19 mouse cellular contexts compared by ENCODE assay signal in the genomic region with DNA sequence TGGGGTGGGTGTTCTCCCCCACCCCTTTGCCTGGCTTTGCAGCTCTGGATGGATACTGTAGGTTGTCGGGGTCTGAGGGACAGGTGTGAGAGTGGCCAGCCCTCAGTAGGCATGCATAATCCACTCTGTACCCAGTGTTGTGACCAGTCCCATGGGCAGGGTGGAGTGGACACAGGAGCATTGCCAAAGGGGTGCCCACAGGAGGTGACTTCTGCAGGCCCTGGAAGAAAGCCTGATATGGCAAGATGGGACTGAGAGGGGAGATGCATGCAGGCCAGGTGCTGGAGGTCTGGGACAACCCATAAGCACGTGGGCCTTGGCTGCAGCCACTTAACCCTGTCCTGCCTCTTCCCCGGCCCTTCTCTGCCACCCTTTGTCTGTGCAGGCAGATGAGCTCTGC. TPM values are rescaled to one million over a fixed set of nuclear protein-coding genes. Genes with fewer than 3 reads are reported as not detected.
DNase-seq lines count a peak whose midpoint lies in the region; ATAC-seq lines count a peak whose summit lies in the region.
"Had no signal": no experiment of that assay in that cellular context is flagged by ENCODE, and none has a peak within 500 bp of the region (broad histone marks: within the 10 kb centered on the region; RNA-seq: fewer than 3 reads in every experiment).

No protein-coding gene starts in this region.

- H3K9me3 ChIP-seq in heart, embryonic 10.5 days: no peaks in the 10 kb centered on the region
- no peaks in the 10 kb centered on the region for H3K9me3 ChIP-seq in midbrain, embryonic 11.5 days (ENCODE audit: control insufficient read depth, low read length)
- no peaks in the 10 kb centered on the region for H3K9me3 ChIP-seq in midbrain, embryonic 16.5 days (replicated peaks; ENCODE audit: control insufficient read depth, low read length, poor library complexity, severe bottlenecking)
- H3K9me3 ChIP-seq in liver, embryonic 16.5 days (replicated peaks; ENCODE audit: control insufficient read depth, low read length): no peaks in the 10 kb centered on the region
- H3K9me3 ChIP-seq: embryonic facial prominence, embryonic 12.5 days; forebrain, embryonic 15.5 days; intestine, embryonic 15.5 days had no signal

- ATAC-seq in midbrain, embryonic 11.5 days (ENCODE audit: low FRiP score): no peak
- ATAC-seq in midbrain, embryonic 16.5 days: no peak
- ATAC-seq in liver, embryonic 16.5 days (ENCODE audit: low read depth): no peak
- ATAC-seq: activated CD4-positive, CD25-positive, alpha-beta regulatory T cell, adult 4 months; forebrain, embryonic 15.5 days; intestine, embryonic 15.5 days; Patski had no signal

- no peak overlapping the region for H3K4me2 ChIP-seq in midbrain, embryonic 11.5 days
- no peak overlapping the region for H3K4me2 ChIP-seq in midbrain, embryonic 16.5 days (ENCODE audit: low read length)
- H3K4me2 ChIP-seq in liver, embryonic 16.5 days (ENCODE audit: low read depth, low read length): peak overlapping the region; percentile 46; the same call in 1 of the 2 replicates
- H3K4me2 ChIP-seq: embryonic facial prominence, embryonic 12.5 days; forebrain, embryonic 15.5 days; hindbrain, embryonic 14.5 days; intestine, embryonic 15.5 days had no signal

- H3K9ac ChIP-seq in midbrain, embryonic 11.5 days (ENCODE audit: low read length): no peak overlapping the region
- no peak overlapping the region for H3K9ac ChIP-seq in midbrain, embryonic 16.5 days (ENCODE audit: low read depth, low read length)
- no peak overlapping the region; the same call in 1 of the 2 replicates for H3K9ac ChIP-seq in liver, embryonic 16.5 days (ENCODE audit: low read depth, low read length)
- H3K9ac ChIP-seq: embryonic facial prominence, embryonic 12.5 days; forebrain, embryonic 15.5 days; hindbrain, embryonic 14.5 days; intestine, embryonic 15.5 days had no signal

- H3K36me3 ChIP-seq in heart, embryonic 10.5 days: no peaks in the 10 kb centered on the region
- H3K36me3 ChIP-seq in midbrain, embryonic 11.5 days (ENCODE audit: control insufficient read depth, insufficient read depth, low read length): no peaks in the 10 kb centered on the region
- H3K36me3 ChIP-seq in midbrain, embryonic 16.5 days (ENCODE audit: control insufficient read depth, insufficient read depth, low read length): no peaks in the 10 kb centered on the region
- H3K36me3 ChIP-seq in liver, embryonic 16.5 days (ENCODE audit: control insufficient read depth, insufficient read depth): no peaks in the 10 kb centered on the region
- H3K36me3 ChIP-seq: embryonic facial prominence, embryonic 12.5 days; forebrain, embryonic 15.5 days; intestine, embryonic 15.5 days had no signal

- H3K27ac ChIP-seq in heart, embryonic 10.5 days: 0 out of 2 replicates have a peak overlapping the region, but pooled peaks have one; percentile 26
- no peak overlapping the region for H3K27ac ChIP-seq in midbrain, embryonic 11.5 days (ENCODE audit: low read depth, low read length)
- H3K27ac ChIP-seq in midbrain, embryonic 16.5 days (ENCODE audit: low read length): no peak overlapping the region
- H3K27ac ChIP-seq in liver, embryonic 16.5 days (ENCODE audit: low read length): no peak overlapping the region
- H3K27ac ChIP-seq: embryonic facial prominence, embryonic 12.5 days; forebrain, embryonic 15.5 days; hindbrain, embryonic 14.5 days; intestine, embryonic 15.5 days had no signal

- H3K4me1 ChIP-seq in heart, embryonic 10.5 days: peaks cover 14% of the 10 kb centered on the region
- no peaks in the 10 kb centered on the region for H3K4me1 ChIP-seq in midbrain, embryonic 11.5 days (ENCODE audit: control insufficient read depth, insufficient read depth, low read length)
- H3K4me1 ChIP-seq in midbrain, embryonic 16.5 days (ENCODE audit: control insufficient read depth, insufficient read depth, low read length): no peaks in the 10 kb centered on the region
- H3K4me1 ChIP-seq in liver, embryonic 16.5 days (ENCODE audit: control insufficient read depth, low read depth, low read length): peaks cover 13% of the 10 kb centered on the region
- H3K4me1 ChIP-seq: embryonic facial prominence, embryonic 12.5 days; forebrain, embryonic 15.5 days had no signal

- WGBS in heart, embryonic 10.5 days: 75% methylated on average over 3 of the region's 3 CpGs
- 73% methylated on average over 3 of the region's 3 CpGs for WGBS in midbrain, embryonic 11.5 days
- 65% methylated on average over 3 of the region's 3 CpGs for WGBS in midbrain, embryonic 16.5 days
- 74% methylated on average over 3 of the region's 3 CpGs for WGBS in liver, embryonic 16.5 days (ENCODE audit: insufficient replicate concordance)

- no peak overlapping the region for H3K4me3 ChIP-seq in heart, embryonic 10.5 days
- no peak overlapping the region for H3K4me3 ChIP-seq in midbrain, embryonic 11.5 days (ENCODE audit: low read depth, low read length)
- H3K4me3 ChIP-seq in midbrain, embryonic 16.5 days (ENCODE audit: low read depth, low read length): no peak overlapping the region
- no peak overlapping the region for H3K4me3 ChIP-seq in liver, embryonic 16.5 days (ENCODE audit: low read depth, low read length)
- H3K4me3 ChIP-seq: embryonic facial prominence, embryonic 12.5 days; forebrain, embryonic 15.5 days; intestine, embryonic 15.5 days had no signal

- intact Hi-C loops in heart, postnatal 25 days (cut with DNase I): no loop called here

- peak; percentile 71 for DNase-seq in heart, embryonic 10.5 days (ENCODE audit: low spot score)
- no peak for DNase-seq in heart, postnatal 25 days (ENCODE audit: low spot score)
- DNase-seq in midbrain, embryonic 11.5 days (ENCODE audit: low spot score, missing footprints): peak; percentile 51
- DNase-seq in thymus, postnatal 0 days (ENCODE audit: low spot score): no peak
- DNase-seq in frontal cortex, postnatal 10 days (ENCODE audit: low spot score in 2 of 2): no peak
- DNase-seq: cerebellum, adult 2 months; cerebellum, postnatal 10 days; embryo, embryonic 11 days; gastrocnemius, postnatal 36 days; heart, adult 11 months; heart, postnatal 10 days had no signal

- no peaks in the 10 kb centered on the region for H3K27me3 ChIP-seq in heart, embryonic 10.5 days (ENCODE audit: insufficient read depth, poor library complexity, severe bottlenecking)
- no peaks in the 10 kb centered on the region for H3K27me3 ChIP-seq in midbrain, embryonic 11.5 days (ENCODE audit: control insufficient read depth, insufficient read depth, low read length)
- no peaks in the 10 kb centered on the region for H3K27me3 ChIP-seq in midbrain, embryonic 16.5 days (ENCODE audit: control insufficient read depth, insufficient read depth, low read depth, low read length)
- H3K27me3 ChIP-seq in liver, embryonic 16.5 days (ENCODE audit: control insufficient read depth, insufficient read depth, low read depth, low read length): no peaks in the 10 kb centered on the region
- H3K27me3 ChIP-seq: embryonic facial prominence, embryonic 12.5 days; forebrain, embryonic 15.5 days; intestine, embryonic 15.5 days; Patski had no signal

RNA-seq across cellular contexts. Expression of gene Man1c1, which starts 16.3 kb away (rescaled TPM):
- 8.3 and 8.6 TPM in 2 replicates for polyA plus RNA-seq in heart, embryonic 10.5 days (2016; fragmentation: Nextera tagmentation; extraction: Ambion mirVana)
- total RNA-seq in heart, postnatal 25 days (2021): 10 to 100 TPM; 21.0 to 25.0 TPM
- 3.1 and 3.2 TPM in 2 replicates for polyA plus RNA-seq in midbrain, embryonic 11.5 days (2014; fragmentation: Nextera tagmentation; extraction: Ambion mirVana)
- 2.9 and 3.2 TPM in 2 replicates for polyA plus RNA-seq in midbrain, embryonic 16.5 days (2015; fragmentation: Nextera tagmentation; extraction: Ambion mirVana)
- 0.97 and 1.2 TPM in 2 replicates for polyA plus RNA-seq in liver, embryonic 16.5 days (2015; fragmentation: Nextera tagmentation; extraction: Ambion mirVana)
- 0.91 and 1.2 TPM in 2 replicates for polyA plus RNA-seq in thymus, postnatal 0 days (2015; fragmentation: Nextera tagmentation; extraction: Ambion mirVana)

RNA-seq across cellular contexts. Expression of gene Ldlrap1, which starts 47.5 kb away (rescaled TPM):
- polyA plus RNA-seq in heart, embryonic 10.5 days (2016; fragmentation: Nextera tagmentation; extraction: Ambion mirVana): 17.6 and 17.8 TPM in 2 replicates
- total RNA-seq in heart, postnatal 25 days (2021): 10 to 100 TPM; 14.1 to 15.5 TPM
- 4.8 and 5.7 TPM in 2 replicates for polyA plus RNA-seq in midbrain, embryonic 11.5 days (2014; fragmentation: Nextera tagmentation; extraction: Ambion mirVana)
- 2.1 and 2.4 TPM in 2 replicates for polyA plus RNA-seq in midbrain, embryonic 16.5 days (2015; fragmentation: Nextera tagmentation; extraction: Ambion mirVana)
- polyA plus RNA-seq in liver, embryonic 16.5 days (2015; fragmentation: Nextera tagmentation; extraction: Ambion mirVana): 20.1 and 20.7 TPM in 2 replicates
- polyA plus RNA-seq in thymus, postnatal 0 days (2015; fragmentation: Nextera tagmentation; extraction: Ambion mirVana): 16.1 and 16.6 TPM in 2 replicates

Comparison
In these comparisons a context has a peak if more than half of its experiments do, and no peak if none do; other contexts are left out.
1. DNase-seq: peak in heart, embryonic 10.5 days (single experiment) and midbrain, embryonic 11.5 days (single experiment); none in heart, postnatal 25 days (single experiment), thymus, postnatal 0 days (single experiment) and frontal cortex, postnatal 10 days (0 of 2).